Mouse (Mus musculus): Measurements from ENCODE around the gene Slc6a11. TPM values are rescaled to one million over a fixed set of nuclear protein-coding genes. Genes with fewer than 3 reads are reported as not detected.

Gene Slc6a11
- total and polyA plus RNA-seq, 3 experiments, result not detected

DNA sequence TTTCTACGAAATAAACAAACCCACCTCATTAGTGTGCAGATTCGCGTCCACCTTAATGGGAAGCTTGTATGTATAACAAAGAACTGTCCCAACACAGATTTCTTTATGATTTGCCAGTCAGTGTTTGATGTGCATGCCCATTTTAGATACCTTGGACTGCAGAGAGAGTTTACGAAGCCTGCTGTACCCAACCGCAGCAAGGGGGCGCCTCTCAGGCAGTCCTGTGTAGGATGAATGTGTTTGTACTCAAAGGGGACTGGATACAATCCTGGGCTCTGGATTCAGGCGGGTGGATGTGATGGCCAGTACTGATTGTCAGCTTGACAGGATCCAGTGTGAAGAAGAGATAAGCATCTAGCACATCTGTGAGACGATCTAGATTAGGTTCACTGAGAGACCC is 144.8 kb downstream of the Slc6a11 start:
- Histone ChIP-seq H3K9me3 (replicated peaks; ENCODE audit: insufficient read depth, low read length) (no peaks in the 10 kb centered on the region), H3K4me1 (ENCODE audit: control insufficient read depth in 1 of 2, insufficient read depth in 2 of 2, low read length in 2 of 2) (no peaks in the 10 kb centered on the region), H3K4me3 (ENCODE audit: control insufficient read depth in 1 of 2, insufficient read depth in 1 of 2, low read depth in 2 of 2, low read length in 2 of 2) (no peak overlapping the region), H3K36me3 (ENCODE audit: control insufficient read depth in 1 of 2, insufficient read depth in 2 of 2, low read length in 2 of 2) (no peaks in the 10 kb centered on the region), H3K9ac (ENCODE audit: control insufficient read depth, low read depth, low read length, poor library complexity, severe bottlenecking) (no peak overlapping the region), H3K79me2 (ENCODE audit: control insufficient read depth, insufficient read depth, low read length, poor library complexity) (no peaks in the 10 kb centered on the region), H3K27ac (ENCODE audit: control insufficient read depth, low read depth, low read length) (no peak overlapping the region), H3K27me3 (ENCODE audit: control insufficient read depth in 1 of 2, insufficient read depth in 2 of 2, low read length in 2 of 2) (no peaks in the 10 kb centered on the region; a peak in 1 of 4 replicates)
- no peak for DNase-seq (ENCODE audit: low read depth, low spot score)
- TF ChIP-seq TCF12 (IDR thresholded peaks at IDR 0.05; ENCODE audit: low read depth, low read length) (no peak), CHD1 (IDR thresholded peaks at IDR 0.05; ENCODE audit: low read depth, low read length) (no peak), POLR2AphosphoS5 (IDR thresholded peaks at IDR 0.05; ENCODE audit: borderline replicate concordance, low read depth, low read length) (no peak)

- Histone ChIP-seq H3K27ac (ENCODE audit: control insufficient read depth, low read depth, low read length) (no peak within 1 kb of the TSS), H3K4me3 (ENCODE audit: control insufficient read depth in 1 of 2, insufficient read depth in 1 of 2, low read depth in 2 of 2, low read length in 2 of 2) (no peak within 1 kb of the TSS), H3K9me3 (replicated peaks; ENCODE audit: insufficient read depth, low read length) (no peaks in the 10 kb centered on the region), H3K4me1 (ENCODE audit: control insufficient read depth in 1 of 2, insufficient read depth in 2 of 2, low read length in 2 of 2) (no peaks in the 10 kb centered on the region), H3K9ac (ENCODE audit: control insufficient read depth, low read depth, low read length, poor library complexity, severe bottlenecking) (no peak within 1 kb of the TSS), H3K79me2 (ENCODE audit: control insufficient read depth, insufficient read depth, low read length, poor library complexity) (no peaks in the 10 kb centered on the region), H3K27me3 (ENCODE audit: control insufficient read depth in 1 of 2, insufficient read depth in 2 of 2, low read length in 2 of 2) (no peaks in the 10 kb centered on the region; a peak in 1 of 4 replicates), H3K36me3 (ENCODE audit: control insufficient read depth in 1 of 2, insufficient read depth in 2 of 2, low read length in 2 of 2) (no peaks in the 10 kb centered on the region)
- no peak for TF ChIP-seq JUND (IDR thresholded peaks at IDR 0.05; ENCODE audit: low read depth, low read length)
- no peak for TF ChIP-seq MAFK (IDR thresholded peaks at IDR 0.05; ENCODE audit: borderline replicate concordance, low read depth, low read length)
- no peak for TF ChIP-seq NRF1 (IDR thresholded peaks at IDR 0.05; ENCODE audit: insufficient read depth, low read depth, low read length, poor library complexity, severe bottlenecking)
- TF ChIP-seq SIN3A (IDR thresholded peaks at IDR 0.05; ENCODE audit: low read length), result no peak
- DNase-seq (ENCODE audit: low read depth, low spot score), result no peak
These were observed 151.6 kb downstream of the Slc6a11 start, which contains the start of gene Slc6a1 for GRCm38 (mm10) chr6:114282469-114283277. Slc6a1 (plus strand) TSS chr6:114282635.

DNA sequence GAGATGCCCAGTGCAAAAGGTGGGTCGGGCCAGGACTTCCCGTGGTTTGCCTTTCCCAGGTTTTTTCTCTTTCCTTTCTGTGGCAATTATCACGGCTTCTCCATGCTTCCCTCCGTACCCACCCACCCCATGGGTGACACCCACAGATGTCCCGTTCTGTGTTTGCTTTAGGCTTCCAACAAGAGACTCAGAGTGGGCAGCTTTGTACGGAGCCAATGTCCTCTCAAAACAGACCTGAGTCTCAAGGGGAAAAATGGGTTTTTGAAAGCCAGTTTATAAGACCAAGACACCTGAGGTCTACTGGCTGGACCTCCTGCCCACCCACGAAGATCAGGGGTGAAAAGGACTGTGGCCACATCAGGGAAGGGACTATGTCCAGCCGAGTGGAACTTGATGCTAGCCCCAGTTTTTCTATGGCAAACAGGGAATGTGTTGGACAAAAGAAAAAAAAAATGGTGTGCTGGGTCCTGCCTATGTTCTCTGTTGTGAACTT is 152.3 kb downstream of the Slc6a11 start:
- H3K79me2 ChIP-seq (ENCODE audit: control insufficient read depth, insufficient read depth, low read length, poor library complexity), result no peaks in the 10 kb centered on the region
- no peaks in the 10 kb centered on the region for H3K36me3 ChIP-seq (ENCODE audit: control insufficient read depth in 1 of 2, insufficient read depth in 2 of 2, low read length in 2 of 2)
- H3K4me3 ChIP-seq (ENCODE audit: control insufficient read depth in 1 of 2, insufficient read depth in 1 of 2, low read depth in 2 of 2, low read length in 2 of 2), result no peak overlapping the region
- no peaks in the 10 kb centered on the region for H3K4me1 ChIP-seq (ENCODE audit: control insufficient read depth in 1 of 2, insufficient read depth in 2 of 2, low read length in 2 of 2)
- no peaks in the 10 kb centered on the region for H3K9me3 ChIP-seq (replicated peaks; ENCODE audit: insufficient read depth, low read length)
- H3K27me3 ChIP-seq (ENCODE audit: control insufficient read depth in 1 of 2, insufficient read depth in 2 of 2, low read length in 2 of 2), result no peaks in the 10 kb centered on the region; a peak in 1 of 4 replicates
- H3K27ac ChIP-seq (ENCODE audit: control insufficient read depth, low read depth, low read length), result no peak overlapping the region
- no peak for TF ChIP-seq POLR2AphosphoS2 (IDR thresholded peaks at IDR 0.05; ENCODE audit: low read length)
- no peak for TF ChIP-seq TAL1 (IDR thresholded peaks at IDR 0.05; ENCODE audit: low read length)
- TF ChIP-seq CHD1 (IDR thresholded peaks at IDR 0.05; ENCODE audit: low read depth, low read length), result no peak
- no peak for TF ChIP-seq MXI1 (IDR thresholded peaks at IDR 0.05; ENCODE audit: low read depth, low read length)
- TF ChIP-seq ETS1 (IDR thresholded peaks at IDR 0.05; ENCODE audit: low read depth, low read length), result no peak
- no peak for TF ChIP-seq MAX (IDR thresholded peaks at IDR 0.05; ENCODE audit: low read length)
- DNase-seq (ENCODE audit: low read depth, low spot score), result no peak
- H3K9ac ChIP-seq (ENCODE audit: control insufficient read depth, low read depth, low read length, poor library complexity, severe bottlenecking), result no peak overlapping the region

Measured in MEL (cell line).